Comparison of ENCODE assay signal across 8 mouse cellular contexts in the genomic region with DNA sequence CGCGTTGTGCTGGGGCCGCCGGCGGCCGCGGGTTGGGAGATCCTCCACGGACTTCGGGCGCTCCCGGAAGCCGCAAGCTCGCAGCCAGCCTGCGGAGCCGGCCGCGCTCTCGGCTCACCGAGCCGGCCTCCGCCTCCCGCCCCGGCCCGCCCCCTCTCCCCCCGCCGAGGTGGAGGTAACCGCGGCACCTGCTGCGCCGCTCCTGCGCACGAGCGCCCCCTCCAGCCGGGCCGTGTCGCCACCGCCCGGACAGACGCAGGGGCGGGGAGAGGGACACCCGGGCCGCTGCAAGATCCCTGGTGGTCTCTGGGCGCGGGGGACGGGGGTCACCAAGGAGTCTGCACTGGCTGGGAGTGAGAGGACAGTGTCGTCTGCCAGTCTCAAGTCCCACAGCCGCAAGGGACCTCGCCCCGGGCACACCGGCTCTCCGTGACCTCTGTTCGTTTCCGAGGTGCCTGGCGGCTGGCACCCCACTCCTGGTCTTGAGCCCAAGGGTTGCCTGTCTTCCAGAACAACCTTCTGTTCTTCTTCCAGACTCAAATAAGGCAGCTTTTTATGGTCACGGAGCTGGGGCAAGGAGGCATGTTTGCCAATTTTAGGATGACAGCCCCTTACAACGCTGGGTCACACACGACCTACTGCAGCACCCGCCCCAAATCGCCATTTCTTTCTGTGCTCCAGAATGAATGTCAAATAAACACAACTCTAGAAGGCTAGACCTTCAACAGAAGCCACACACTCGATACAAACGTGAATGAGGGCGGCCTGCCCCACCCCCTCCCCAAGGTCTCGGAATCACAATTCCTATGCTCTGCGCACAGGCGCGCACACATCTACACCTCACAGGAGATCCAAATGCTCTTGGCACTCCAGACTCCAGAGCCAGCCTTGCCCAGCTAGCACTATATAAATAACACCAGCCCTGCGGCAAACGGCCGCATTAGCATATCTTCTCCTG. TPM values are rescaled to one million over a fixed set of nuclear protein-coding genes. Genes with fewer than 3 reads are reported as not detected.
DNase-seq lines count a peak whose midpoint lies in the region; ATAC-seq lines count a peak whose summit lies in the region.

TSS of gene Slc22a23 (minus strand) at position 55 of the 958 bp plus-strand sequence.

- peak within 1 kb of the TSS; percentile 99 for H3K4me2 ChIP-seq in heart, embryonic 13.5 days
- H3K4me2 ChIP-seq in liver, embryonic 15.5 days: peak within 1 kb of the TSS; percentile 90
- peak within 1 kb of the TSS; percentile 93 for H3K4me2 ChIP-seq in neural tube, embryonic 14.5 days (ENCODE audit: low read depth, low read length)

- WGBS in heart, embryonic 13.5 days: under 1% methylated on average over 61 of the region's 69 CpGs
- WGBS in liver, embryonic 15.5 days (ENCODE audit: insufficient replicate concordance): 2% methylated on average over 52 of the region's 69 CpGs
- 2% methylated on average over 38 of the region's 69 CpGs for WGBS in neural tube, embryonic 14.5 days

- peak within 1 kb of the TSS; percentile 80 for H3K4me3 ChIP-seq in brown adipose tissue, adult 24 weeks (ENCODE audit: insufficient read depth, low read depth, low read length)
- peak within 1 kb of the TSS; percentile 85 for H3K4me3 ChIP-seq in heart, embryonic 13.5 days
- peak within 1 kb of the TSS; percentile 96 for H3K4me3 ChIP-seq in liver, embryonic 15.5 days (replicated peaks)
- peak within 1 kb of the TSS; percentile 88 for H3K4me3 ChIP-seq in neural tube, embryonic 14.5 days (ENCODE audit: low read depth, low read length)

- peaks cover 18% of the 10 kb centered on the region; the same call in 1 of the 2 replicates for H3K27me3 ChIP-seq in heart, embryonic 13.5 days (replicated peaks)
- no peaks in the 10 kb centered on the region for H3K27me3 ChIP-seq in liver, embryonic 15.5 days
- no peaks in the 10 kb centered on the region for H3K27me3 ChIP-seq in neural tube, embryonic 14.5 days (ENCODE audit: control insufficient read depth, insufficient read depth, low read length)

- ATAC-seq in erythroid progenitor cell, adult 5-6 weeks (replicated peaks; ENCODE audit: low FRiP score, poor library complexity, severe bottlenecking): peak; percentile 66
- ATAC-seq in heart, embryonic 13.5 days (ENCODE audit: extremely low read depth, insufficient number of reproducible peaks, low FRiP score, low TSS enrichment): peak; percentile 77
- ATAC-seq in liver, embryonic 15.5 days (ENCODE audit: insufficient read depth): peak; percentile 71
- ATAC-seq in neural tube, embryonic 14.5 days (ENCODE audit: low read depth): peak; percentile 81

- no peaks in the 10 kb centered on the region for H3K9me3 ChIP-seq in heart, embryonic 13.5 days
- no peaks in the 10 kb centered on the region for H3K9me3 ChIP-seq in liver, embryonic 15.5 days (replicated peaks)
- H3K9me3 ChIP-seq in neural tube, embryonic 14.5 days (ENCODE audit: control insufficient read depth, low read length): no peaks in the 10 kb centered on the region

- peak; percentile 68 to 72 for DNase-seq in B cell, adult 2 months
- DNase-seq in kidney, postnatal 10 days: peak; percentile 90
- peak; percentile 69 for DNase-seq in testis, postnatal 10 days (ENCODE audit: low spot score)

- peak within 1 kb of the TSS; percentile 95 for H3K9ac ChIP-seq in heart, embryonic 13.5 days
- H3K9ac ChIP-seq in liver, embryonic 15.5 days: peak within 1 kb of the TSS; percentile 99
- peak within 1 kb of the TSS; percentile 95 for H3K9ac ChIP-seq in neural tube, embryonic 14.5 days (replicated peaks; ENCODE audit: low read depth, low read length)

- H3K36me3 ChIP-seq in heart, embryonic 13.5 days: no peaks in the 10 kb centered on the region
- peaks cover 13% of the 10 kb centered on the region for H3K36me3 ChIP-seq in liver, embryonic 15.5 days (replicated peaks)
- no peaks in the 10 kb centered on the region for H3K36me3 ChIP-seq in neural tube, embryonic 14.5 days (ENCODE audit: control insufficient read depth, insufficient read depth, low read length)

- H3K27ac ChIP-seq in brown adipose tissue, adult 24 weeks (replicated peaks; ENCODE audit: low read depth, low read length): peak within 1 kb of the TSS; percentile 71
- H3K27ac ChIP-seq in heart, embryonic 13.5 days (replicated peaks): peak within 1 kb of the TSS; percentile 78
- peak within 1 kb of the TSS; percentile 95 for H3K27ac ChIP-seq in liver, embryonic 15.5 days (replicated peaks)
- peak within 1 kb of the TSS; percentile 80 for H3K27ac ChIP-seq in neural tube, embryonic 14.5 days (ENCODE audit: low read depth, low read length)

- 0 out of 2 replicates have a peak, but pooled peaks cover 5% of the 10 kb centered on the region for H3K4me1 ChIP-seq in brown adipose tissue, adult 24 weeks (ENCODE audit: control insufficient read depth, insufficient read depth, insufficient read length, low read length)
- H3K4me1 ChIP-seq in heart, embryonic 13.5 days: peaks cover 60% of the 10 kb centered on the region
- H3K4me1 ChIP-seq in liver, embryonic 15.5 days (replicated peaks): peaks cover 62% of the 10 kb centered on the region
- peaks cover 26% of the 10 kb centered on the region for H3K4me1 ChIP-seq in neural tube, embryonic 14.5 days (ENCODE audit: control insufficient read depth, insufficient read depth, low read length)

RNA-seq across cellular contexts. Expression of gene Slc22a23, which starts in this region (rescaled TPM):
- 7.7 and 16.1 TPM in 2 replicates for polyA plus RNA-seq in brown adipose tissue, adult 24 weeks (2012; ENCODE audit: insufficient read depth, insufficient read length, missing spikeins)
- 97.7 and 102 TPM in 2 replicates for total RNA-seq in erythroid progenitor cell, adult 5-6 weeks (2015; ENCODE audit: low replicate concordance)
- total RNA-seq in erythroid progenitor cell, adult 5-6 weeks (2017; ENCODE audit: low replicate concordance): 107 and 114 TPM in 2 replicates
- polyA plus RNA-seq in heart, embryonic 13.5 days (2015; fragmentation: Nextera tagmentation; extraction: Ambion mirVana): 4.5 and 5.5 TPM in 2 replicates
- polyA plus RNA-seq in liver, embryonic 15.5 days (2015; fragmentation: Nextera tagmentation; extraction: Ambion mirVana): 7.4 and 9.1 TPM in 2 replicates
- polyA plus RNA-seq in neural tube, embryonic 14.5 days (2014; fragmentation: Nextera tagmentation; extraction: Ambion mirVana): 25.4 and 28.3 TPM in 2 replicates

Comparison
In these comparisons a context has a peak if more than half of its experiments do, and no peak if none do; other contexts are left out.
1. Peak in every context shown above with its lines: DNase-seq, ATAC-seq, H3K4me3 ChIP-seq and H3K27ac ChIP-seq.